Mouse (Mus musculus) neutrophil, adult 59 days (primary cell): ENCODE results near the gene Phrf1. TPM values are rescaled to one million over a fixed set of nuclear protein-coding genes. Genes with fewer than 3 reads are reported as not detected.

Source experiments
- total RNA-seq, 2 experiments: library from RNA; stranded (reverse); gene quantifications; 1 replicate in 1 of 2; 2 replicates in 1 of 2; pipeline ENCODE4 v1.2.4; 2023

Gene Phrf1
- total RNA-seq, result 10 to 100 TPM; 77.4 to 85.4 TPM

DNA sequence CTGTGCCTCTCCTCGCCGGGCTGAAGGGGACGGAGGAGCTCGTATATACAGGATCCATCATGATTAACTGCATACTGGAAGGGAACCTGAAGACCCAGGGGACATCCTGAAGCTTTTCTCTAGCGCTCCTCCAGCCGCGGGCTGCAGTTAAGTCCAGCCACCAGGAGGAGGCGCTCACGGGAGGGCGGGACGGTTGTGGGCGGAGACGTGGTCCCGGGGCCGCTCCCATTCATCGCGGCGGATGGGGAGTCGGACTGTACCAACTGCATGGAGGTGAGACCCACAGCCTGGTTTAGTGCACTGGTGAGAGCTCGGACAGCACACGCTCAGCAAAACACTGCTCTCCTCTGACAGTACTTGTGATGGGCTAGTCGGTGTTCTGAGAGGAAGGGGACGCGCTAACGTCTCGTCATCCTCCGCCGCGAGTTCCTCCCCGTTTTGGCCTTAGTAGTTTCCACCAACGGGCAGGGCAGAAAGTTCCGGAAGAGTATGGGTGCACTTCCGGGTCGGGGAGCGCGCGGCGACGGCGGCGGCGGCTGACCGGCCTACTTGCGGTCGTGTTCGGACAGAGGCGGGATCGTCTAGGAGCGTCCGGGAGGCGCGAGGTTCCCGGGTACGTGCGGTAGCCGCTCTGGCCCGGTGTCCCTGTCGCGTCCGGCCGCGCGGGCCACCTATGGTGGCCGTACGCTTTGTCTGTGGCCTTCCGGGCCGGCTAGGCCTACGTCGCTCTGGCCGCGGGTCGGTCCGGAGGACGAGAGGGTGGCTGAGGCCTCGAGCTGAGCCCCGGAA lies at the start of gene Phrf1:
TSS of gene Phrf1 (plus strand) at position 506 of the 789 bp plus-strand sequence.

DNA sequence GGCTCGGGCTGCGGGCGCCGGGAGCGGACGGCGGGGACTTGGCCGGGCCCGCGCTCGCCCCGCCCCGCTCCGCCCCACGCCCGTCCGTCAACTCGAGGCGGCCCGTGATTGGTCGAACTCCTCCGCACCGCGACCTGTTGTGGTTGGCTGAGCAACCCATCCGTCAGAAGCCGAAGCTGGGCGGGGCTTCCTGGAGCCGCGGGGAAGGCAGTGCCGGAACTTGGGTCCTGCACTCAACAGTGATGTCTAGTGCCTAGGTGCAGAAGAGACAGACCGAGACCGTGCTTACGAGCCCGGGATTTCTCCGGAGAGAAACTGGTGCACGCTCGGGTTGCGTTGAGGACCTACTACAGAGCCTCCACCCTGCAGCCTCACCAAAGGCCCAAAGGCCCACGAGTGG lies 34.6 kb upstream of the Phrf1 start, which contains the start of the genes Hras and Lrrc56:
TSS of gene Hras (minus strand) at position 58 of the 400 bp plus-strand sequence.
TSS of gene Lrrc56 (plus strand) at position 210 of the 400 bp plus-strand sequence.

GRCm38 (mm10) chr7:141213605-141214235 lies 14.9 kb upstream of the Phrf1 start, which contains the start of gene Lmntd2:
Gene Lmntd2, minus strand, starts transcription at chr7:141214080.

DNA sequence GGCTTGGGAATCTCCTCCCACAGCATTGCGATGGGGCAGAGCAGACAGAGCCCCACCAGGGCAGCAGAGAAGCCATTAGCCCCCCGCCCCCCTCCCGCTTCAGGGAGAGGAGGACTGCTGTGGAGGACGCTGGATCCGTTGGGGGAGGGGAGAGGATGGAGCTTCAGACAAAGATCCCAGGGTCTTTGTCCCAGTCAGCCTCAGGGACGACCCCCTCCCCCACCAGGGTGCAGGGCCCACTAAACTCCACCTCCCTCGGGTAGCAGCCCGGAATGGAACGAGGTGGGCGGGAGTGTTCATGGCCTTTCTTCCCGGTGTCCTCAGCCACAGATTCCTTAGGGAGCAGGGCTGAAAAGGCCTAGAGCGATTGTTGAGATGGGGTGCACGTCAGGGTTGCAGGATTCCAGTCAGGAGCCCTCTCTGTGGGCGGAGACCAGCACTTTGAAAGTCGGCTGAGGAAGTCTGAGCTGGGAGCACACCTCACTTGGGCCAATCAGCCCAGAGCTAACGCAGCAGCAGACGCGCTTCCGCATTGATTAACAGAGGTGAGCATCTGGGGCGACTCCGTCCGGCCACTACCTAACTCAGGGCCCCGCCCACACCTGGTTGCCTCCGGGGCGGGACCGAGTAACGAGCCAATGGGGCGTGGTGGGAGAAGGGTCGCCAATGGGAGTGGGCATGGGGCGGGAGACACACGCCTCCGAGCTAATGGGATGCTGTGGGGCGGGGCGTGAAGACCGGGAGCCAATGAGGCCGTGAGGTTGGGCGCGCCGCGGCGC lies 13.3 kb upstream of the Phrf1 start, which contains the start of gene Rassf7:
TSS of gene Rassf7 (plus strand) at position 760 of the 779 bp plus-strand sequence.

DNA sequence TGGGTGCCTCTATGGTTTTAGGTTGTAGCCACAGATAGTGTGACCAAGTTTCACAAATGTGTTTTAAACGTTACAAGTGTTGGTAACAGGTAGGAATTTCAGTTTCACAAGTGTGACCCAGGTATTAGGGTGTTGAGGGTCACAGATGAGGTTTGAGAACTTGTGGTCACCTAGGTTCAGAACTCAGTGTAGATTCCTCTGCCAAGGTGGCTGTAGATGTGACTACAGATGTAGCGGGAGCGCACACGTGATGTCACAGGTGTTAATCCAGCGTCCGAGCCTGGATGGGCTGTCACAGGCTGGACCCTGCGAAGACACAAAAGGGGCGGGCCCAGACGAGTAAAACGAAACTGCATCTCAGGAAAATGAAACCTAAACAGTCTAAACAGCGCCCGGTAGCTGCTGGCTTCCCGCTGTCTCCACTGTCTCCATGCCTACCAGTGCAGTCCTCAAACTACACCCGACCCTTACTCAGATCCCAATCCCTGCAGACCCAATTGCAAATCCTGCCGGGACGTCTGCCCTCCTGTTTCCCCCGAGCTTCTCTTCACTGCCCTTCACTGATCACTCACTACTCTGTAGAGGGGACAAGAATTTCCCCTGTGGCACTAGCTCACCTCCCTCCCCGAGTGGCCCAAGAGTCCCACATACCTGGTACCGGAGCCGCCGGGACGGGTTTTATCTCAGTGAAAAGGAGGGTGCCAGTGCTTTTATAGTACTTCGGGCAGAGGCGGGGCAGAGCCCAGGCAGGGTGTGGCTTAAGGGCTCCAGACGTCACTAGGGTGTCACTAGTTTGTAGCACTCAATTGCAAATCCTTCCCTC lies 37.4 kb downstream of the Phrf1 start, which contains the start of gene Irf7:
TSS of gene Irf7 (minus strand) at position 743 of the 823 bp plus-strand sequence.

DNA sequence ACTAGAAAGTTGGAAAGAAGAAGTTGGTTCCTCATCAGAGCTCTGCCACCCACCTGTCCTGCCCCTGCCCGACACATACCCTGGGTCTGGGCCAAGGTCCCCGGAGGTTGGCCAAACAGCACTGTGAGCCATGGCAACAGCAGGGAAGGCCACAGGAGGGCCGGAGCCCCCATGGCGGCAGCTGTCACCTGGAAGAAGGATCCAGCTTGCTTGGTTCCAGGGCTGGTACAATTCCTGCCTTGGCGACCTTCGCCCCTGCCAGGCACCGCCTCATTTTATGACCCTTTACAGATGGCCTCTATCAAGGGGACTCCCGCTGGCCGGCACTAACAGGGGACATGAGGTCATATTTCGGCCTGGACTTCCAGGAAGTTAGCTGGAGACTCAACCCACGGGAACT lies 48.0 kb downstream of the Phrf1 start, which contains the start of gene Cdhr5:
TSS of gene Cdhr5 (minus strand) at position 241 of the 400 bp plus-strand sequence.

GRCm38 (mm10) chr7:141278766-141279590 lies 50.4 kb downstream of the Phrf1 start, which contains the start of gene Sct:
Gene Sct, minus strand, starts transcription at chr7:141279133.

DNA sequence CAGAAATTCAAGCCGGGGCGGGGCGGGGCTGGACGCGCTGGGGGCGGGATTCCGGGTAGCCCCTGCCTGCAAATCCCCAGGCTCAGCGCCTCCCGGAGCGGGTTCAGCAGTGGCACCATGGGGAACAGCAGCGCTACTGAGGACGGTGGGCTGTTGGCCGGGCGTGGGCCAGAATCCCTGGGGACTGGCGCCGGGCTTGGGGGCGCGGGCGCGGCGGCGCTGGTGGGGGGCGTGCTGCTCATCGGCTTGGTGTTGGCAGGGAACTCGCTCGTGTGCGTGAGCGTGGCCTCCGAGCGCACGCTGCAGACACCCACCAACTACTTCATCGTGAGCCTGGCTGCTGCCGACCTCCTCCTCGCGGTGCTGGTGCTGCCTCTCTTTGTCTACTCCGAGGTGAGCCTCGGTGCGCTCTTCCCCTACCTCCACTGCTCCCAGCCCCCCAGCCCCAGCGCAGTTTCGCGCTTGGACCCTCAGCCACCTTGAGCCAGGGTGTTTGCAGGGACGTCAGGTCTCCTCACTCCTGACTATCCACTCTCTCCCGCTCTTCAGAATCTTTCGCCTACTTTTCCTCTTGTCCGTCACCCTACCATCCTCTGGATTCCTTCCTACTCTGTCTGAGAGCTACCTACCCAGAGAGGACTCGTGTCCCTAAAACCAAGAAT lies 63.5 kb downstream of the Phrf1 start, which contains the start of gene Drd4:
TSS of gene Drd4 (plus strand) at position 86 of the 662 bp plus-strand sequence.

Other genes starting within 250 kb of the Phrf1 start
- 100 to 1,000 TPM; 439 to 533 TPM for gene Ifitm3, start 218.0 kb upstream of the Phrf1 start, total RNA-seq
- gene Ifitm6, start 210.9 kb upstream of the Phrf1 start, total RNA-seq, result 100 to 1,000 TPM; 869 to 973 TPM
- not detected for gene Gm17387, start 199.7 kb upstream of the Phrf1 start, total RNA-seq
- 1 to 10 TPM in 1 of 2 experiments, under 1 TPM in 1; 0.67 to 1.2 TPM for gene B4galnt4, start 167.7 kb upstream of the Phrf1 start, total RNA-seq
- 1 to 10 TPM; 3.6 to 5.5 TPM for gene Pkp3, start 150.6 kb upstream of the Phrf1 start, total RNA-seq
- gene Sigirr, start 128.2 kb upstream of the Phrf1 start, total RNA-seq, result 1 to 10 TPM; 6.6 to 7.4 TPM
- gene Ano9, start 111.0 kb upstream of the Phrf1 start, total RNA-seq, result not detected
- 10 to 100 TPM in 1 of 2 experiments, 1 to 10 TPM in 1; 7.5 to 14.3 TPM for gene Ptdss2, start 106.4 kb upstream of the Phrf1 start, total RNA-seq
- 100 to 1,000 TPM in 1 of 2 experiments, 10 to 100 TPM in 1; 85.6 to 106 TPM for gene Rnh1, start 55.9 kb upstream of the Phrf1 start, total RNA-seq
- 10 to 100 TPM; 30.0 to 30.9 TPM for gene Hras, start 34.8 kb upstream of the Phrf1 start, total RNA-seq
- gene Lrrc56, start 34.6 kb upstream of the Phrf1 start, total RNA-seq, result 1 to 10 TPM; 3.8 to 5.6 TPM
- gene Lmntd2, start 14.7 kb upstream of the Phrf1 start, total RNA-seq, result under 1 TPM; 0.18 to 0.22 TPM
- gene Rassf7, start 12.9 kb upstream of the Phrf1 start, total RNA-seq, result 1 to 10 TPM; 4.0 to 5.0 TPM
- gene Irf7, start 37.7 kb downstream of the Phrf1 start, total RNA-seq, result 10 to 100 TPM; 27.7 to 35.2 TPM
- gene Cdhr5, start 48.0 kb downstream of the Phrf1 start, total RNA-seq, result not detected
- not detected for gene Sct, start 50.3 kb downstream of the Phrf1 start, total RNA-seq
- not detected for gene Drd4, start 63.2 kb downstream of the Phrf1 start, total RNA-seq
- 10 to 100 TPM; 29.1 to 29.5 TPM for gene Deaf1, start 98.9 kb downstream of the Phrf1 start, total RNA-seq
- gene Tmem80, start 99.0 kb downstream of the Phrf1 start, total RNA-seq, result 10 to 100 TPM in 1 of 2 experiments, 1 to 10 TPM in 1; 9.5 to 10.8 TPM
- gene Eps8l2, start 110.1 kb downstream of the Phrf1 start, total RNA-seq, result under 1 TPM in 1 of 2 experiments, not detected in 1; 0.78 TPM
- 100 to 1,000 TPM; 737 to 741 TPM for gene Taldo1, start 163.4 kb downstream of the Phrf1 start, total RNA-seq
- gene Gatd1, start 185.4 kb downstream of the Phrf1 start, total RNA-seq, result 10 to 100 TPM; 19.7 to 19.9 TPM
- not detected for gene Cend1, start 200.7 kb downstream of the Phrf1 start, total RNA-seq
- 10 to 100 TPM; 14.0 to 16.2 TPM for gene Slc25a22, start 209.1 kb downstream of the Phrf1 start, total RNA-seq
- 10 to 100 TPM in 1 of 2 experiments, 1 to 10 TPM in 1; 8.2 to 10.7 TPM for gene Pidd1, start 215.2 kb downstream of the Phrf1 start, total RNA-seq
- 100 to 1,000 TPM; 666 to 909 TPM for gene Rplp2, start 218.6 kb downstream of the Phrf1 start, total RNA-seq
- gene Pnpla2, start 226.4 kb downstream of the Phrf1 start, total RNA-seq, result 100 to 1,000 TPM in 1 of 2 experiments, 10 to 100 TPM in 1; 90.8 to 112 TPM
- 1 to 10 TPM; 4.0 to 9.5 TPM for gene Cracr2b, start 232.3 kb downstream of the Phrf1 start, total RNA-seq
- gene Cd151, start 238.6 kb downstream of the Phrf1 start, total RNA-seq, result 10 to 100 TPM; 12.0 to 15.6 TPM
- 10 to 100 TPM in 1 of 2 experiments, 1 to 10 TPM in 1; 8.9 to 11.4 TPM for gene Polr2l, start 246.3 kb downstream of the Phrf1 start, total RNA-seq
- 1 to 10 TPM; 2.2 to 3.7 TPM for gene Tspan4, start 246.5 kb downstream of the Phrf1 start, total RNA-seq